Mouse (Mus musculus) heart, adult 8-10 months (tissue): ENCODE measurements around the gene Ern1. TPM values are rescaled to one million over a fixed set of nuclear protein-coding genes. Genes with fewer than 3 reads are reported as not detected.
A peak's percentile ranks its signal among the peaks of the same experiment; 100 is the strongest.
"Not testable (repeated sequence)": the region's sequence is repeated elsewhere in the genome, so short reads cannot be mapped to it uniquely, and the experiment has no call there.

Experiments used
- DNase-seq: peaks from one replicate; pipeline ENCODE4 v3.0.0; 2022; ENCODE audit warnings: low spot score
- total RNA-seq, 4 experiments: library from RNA; stranded (reverse); gene quantifications; 2 replicates each; pipeline ENCODE4 v1.2.4; 2022

Gene Ern1
- total RNA-seq, 4 experiments from 2014 or later: 10.2 to 14.0 (median 12.8) TPM

DNA sequence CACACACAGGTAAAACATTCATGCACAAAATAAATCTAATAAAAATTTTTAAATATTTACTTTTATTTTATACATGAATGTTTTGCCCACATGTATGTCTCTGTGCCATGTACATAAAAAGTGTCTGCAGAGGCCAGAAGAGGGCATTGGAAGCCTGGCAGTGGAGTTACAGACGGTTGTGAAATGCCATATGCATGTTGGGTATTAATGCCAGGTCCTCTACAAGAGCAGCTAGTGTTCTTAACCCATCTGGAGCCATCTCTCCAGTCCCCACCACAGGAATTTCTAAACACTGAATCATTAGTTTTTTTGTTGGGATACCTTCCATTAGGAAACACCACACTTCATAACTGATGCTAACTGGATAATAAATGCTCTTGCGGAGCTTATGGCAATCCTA is 50.1 kb downstream of the Ern1 start:
- no peak for DNase-seq

- DNase-seq: no peak
Measured at GRCm38 (mm10) chr11:106437039-106437438, 50.6 kb downstream of the Ern1 start.

GRCm38 (mm10) chr11:106430392-106430791 is 57.3 kb downstream of the Ern1 start:
- DNase-seq: no peak

GRCm38 (mm10) chr11:106429689-106430088 is 58.0 kb downstream of the Ern1 start:
- no peak for DNase-seq

DNA sequence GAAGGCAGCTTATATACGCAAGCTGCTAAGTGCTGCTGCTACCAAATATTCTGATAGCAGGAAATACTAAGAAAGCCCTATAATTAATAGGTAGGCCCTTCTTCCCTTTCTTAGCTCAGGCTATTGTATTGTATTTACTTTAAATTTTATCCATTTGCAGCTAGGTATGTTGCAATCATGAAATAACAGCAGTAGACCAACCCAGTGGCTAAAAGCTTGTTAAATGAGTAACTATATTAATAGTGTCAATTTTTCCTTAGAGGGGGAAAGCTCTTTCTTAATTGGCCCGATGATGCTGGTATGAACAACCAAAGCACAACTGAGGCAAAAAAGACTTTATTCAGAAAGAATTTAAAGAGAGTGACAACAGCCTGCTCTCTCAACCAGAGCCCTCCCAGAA is 59.1 kb downstream of the Ern1 start:
- no peak for DNase-seq

DNA sequence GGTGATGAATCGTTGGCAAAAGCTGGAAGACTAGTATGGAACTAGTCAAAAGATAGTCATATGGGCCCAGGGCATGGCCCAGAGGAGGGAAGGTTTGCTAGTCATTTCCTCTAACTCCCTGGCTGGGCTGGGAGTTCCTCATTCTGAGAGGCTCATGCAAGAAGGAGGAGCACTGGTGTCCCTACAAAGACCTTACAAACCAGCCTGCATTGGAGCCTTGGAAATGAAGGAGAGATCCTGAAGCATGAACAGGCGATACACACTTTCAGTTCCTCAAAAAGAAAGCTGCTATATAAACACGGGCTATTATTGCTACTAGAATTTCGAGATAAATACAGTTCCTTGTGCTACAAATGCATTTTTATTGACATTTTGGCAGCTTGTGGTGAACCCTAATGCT is 59.5 kb downstream of the Ern1 start:
- DNase-seq: peak; percentile 30

DNA sequence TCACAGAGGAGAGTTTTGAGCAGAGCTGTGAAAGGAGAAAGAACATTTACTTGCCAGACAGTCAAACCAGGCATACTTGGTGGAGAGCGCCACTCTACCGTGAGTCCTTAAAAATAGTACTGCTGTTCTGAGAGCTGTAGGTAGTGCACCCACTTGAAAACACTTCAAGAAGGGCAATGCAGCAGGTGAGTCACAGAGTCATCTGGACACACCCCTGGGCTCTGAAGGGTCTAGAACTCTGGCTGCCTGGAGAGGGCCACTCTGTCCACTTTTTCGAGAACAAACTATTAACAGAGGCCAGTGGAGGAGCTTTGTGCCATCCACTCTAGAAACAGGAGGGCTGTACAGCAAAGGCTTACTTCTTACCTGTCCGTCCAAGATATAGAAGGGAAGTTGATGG is 61.2 kb downstream of the Ern1 start:
- DNase-seq: no peak

- no peak for DNase-seq
Measured at GRCm38 (mm10) chr11:106425201-106425600, 62.5 kb downstream of the Ern1 start.

GRCm38 (mm10) chr11:106419262-106420102 is 68.2 kb downstream of the Ern1 start:
- DNase-seq: no peak

- DNase-seq: peak; percentile 81
Measured at GRCm38 (mm10) chr11:106418622-106419196, 68.9 kb downstream of the Ern1 start.

- no peak for DNase-seq
Measured at GRCm38 (mm10) chr11:106417860-106418259, 69.8 kb downstream of the Ern1 start.

DNA sequence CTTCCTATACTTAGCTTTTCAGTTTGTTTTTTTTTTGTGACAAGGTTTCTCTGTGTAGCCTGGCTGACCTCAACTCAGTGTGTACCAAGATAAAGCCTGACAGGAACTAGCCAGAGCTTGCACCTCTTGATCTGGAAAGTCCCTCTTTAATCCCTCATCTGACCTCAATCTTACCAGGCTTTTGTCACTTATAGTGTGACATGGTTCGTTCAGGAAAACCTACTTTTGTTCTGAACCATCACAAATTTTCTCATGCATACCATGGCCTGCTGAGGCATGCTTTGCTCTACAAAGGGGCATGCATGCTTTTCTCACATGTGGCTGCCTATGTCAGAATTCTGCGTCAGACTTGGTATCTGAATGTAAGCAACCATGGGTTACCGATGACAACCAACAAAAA is 71.3 kb downstream of the Ern1 start:
- DNase-seq: no peak

DNA sequence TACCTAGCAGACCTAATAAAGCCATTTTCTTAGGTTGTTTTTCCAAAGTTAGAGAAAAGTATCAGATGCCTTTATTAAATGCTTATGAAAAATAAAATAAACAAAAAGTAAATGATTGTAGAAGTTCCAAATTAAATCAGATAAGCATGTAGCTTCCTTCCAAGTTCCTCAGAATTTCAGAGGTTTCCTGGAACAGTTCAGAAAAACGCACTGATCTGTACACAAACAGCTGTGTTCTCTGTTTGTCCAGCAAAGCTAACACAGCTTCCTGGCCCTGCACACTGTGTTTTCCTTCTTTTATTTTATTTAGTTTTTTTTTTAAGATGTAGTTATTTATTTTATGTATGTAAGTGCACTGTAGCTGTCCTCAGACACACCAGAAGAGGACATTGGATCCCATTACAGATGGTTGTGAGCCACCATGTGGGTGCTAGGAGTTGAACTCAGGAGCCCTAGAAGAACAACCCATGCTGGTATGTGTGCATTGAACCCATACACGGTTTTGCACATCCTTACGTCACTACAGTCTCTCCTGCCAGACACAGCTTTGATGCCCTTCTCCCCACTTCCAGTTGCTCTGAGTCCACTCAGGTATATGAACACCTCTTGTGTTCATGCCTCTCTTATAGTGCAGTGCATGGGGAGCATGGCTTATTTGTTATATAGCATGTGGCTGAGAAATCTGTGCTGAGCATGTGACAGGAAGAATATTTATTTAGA is 74.9 kb downstream of the Ern1 start:
- no peak for DNase-seq

DNA sequence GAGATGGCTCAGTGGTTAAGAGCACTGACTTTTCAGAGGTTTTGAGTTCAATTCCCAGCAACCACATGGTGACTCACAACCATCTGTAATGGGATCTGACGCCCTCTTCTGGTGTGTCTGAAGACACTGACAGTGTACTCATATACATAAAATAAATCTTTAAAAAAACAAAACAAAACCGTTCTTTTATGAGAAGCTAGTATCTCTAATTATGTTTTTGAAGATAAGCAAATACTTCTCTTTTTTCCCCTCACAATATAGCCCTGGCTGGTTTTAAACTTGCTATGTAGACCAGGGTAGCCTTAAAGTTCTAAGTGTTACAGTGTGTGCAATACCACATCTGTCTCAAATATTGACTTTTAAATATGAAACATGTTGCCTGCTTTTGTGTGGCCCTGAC is 76.5 kb downstream of the Ern1 start:
- no peak for DNase-seq

DNA sequence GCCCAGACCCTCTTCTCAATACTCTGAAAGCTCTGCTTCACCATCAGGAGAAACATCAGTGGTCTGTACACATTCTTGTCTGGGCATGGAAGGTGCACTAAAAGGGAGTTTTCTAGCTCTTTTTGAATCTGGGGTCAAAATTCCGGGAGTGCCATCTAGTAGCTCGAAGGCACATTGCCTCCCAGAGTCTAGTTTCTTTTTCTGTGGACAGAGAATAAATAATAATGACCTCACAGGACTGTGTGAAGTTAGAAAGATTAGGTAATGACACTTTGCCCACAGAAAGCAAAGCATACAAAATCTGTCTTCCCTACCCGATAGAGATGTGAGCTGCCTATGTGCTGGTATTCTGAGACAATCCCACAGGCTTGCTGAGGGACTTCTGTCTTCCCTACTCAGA is 77.1 kb downstream of the Ern1 start:
- DNase-seq: no peak

DNA sequence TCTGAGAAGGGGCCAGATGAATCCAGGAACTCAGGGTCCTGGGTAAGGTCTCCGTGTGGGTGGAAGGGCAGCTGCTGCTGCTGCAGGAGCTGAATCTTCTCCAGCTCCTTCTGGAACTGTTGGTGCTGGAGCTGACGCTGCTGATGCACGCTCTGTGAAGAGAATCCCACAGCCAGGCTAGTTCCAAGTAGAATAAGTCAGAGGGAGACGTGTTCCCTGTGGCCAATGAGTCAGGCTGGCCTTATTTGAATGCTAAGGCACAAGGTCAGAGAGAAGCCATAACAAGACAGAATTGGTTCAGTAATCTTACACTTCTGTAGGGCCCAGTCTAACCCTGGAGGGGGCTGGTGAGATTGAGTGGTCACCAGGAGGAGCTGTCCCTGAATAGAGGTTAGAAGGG is 77.6 kb downstream of the Ern1 start:
- no peak for DNase-seq

GRCm38 (mm10) chr11:106398481-106398880 is 89.2 kb downstream of the Ern1 start:
- DNase-seq: no peak

- no peak for DNase-seq
Measured at GRCm38 (mm10) chr11:106397656-106398055, 90.0 kb downstream of the Ern1 start.

- DNase-seq: not testable (repeated sequence)
Measured at GRCm38 (mm10) chr11:106394055-106394454, 93.6 kb downstream of the Ern1 start.

GRCm38 (mm10) chr11:106393331-106393616 is 94.4 kb downstream of the Ern1 start:
- no peak for DNase-seq

DNA sequence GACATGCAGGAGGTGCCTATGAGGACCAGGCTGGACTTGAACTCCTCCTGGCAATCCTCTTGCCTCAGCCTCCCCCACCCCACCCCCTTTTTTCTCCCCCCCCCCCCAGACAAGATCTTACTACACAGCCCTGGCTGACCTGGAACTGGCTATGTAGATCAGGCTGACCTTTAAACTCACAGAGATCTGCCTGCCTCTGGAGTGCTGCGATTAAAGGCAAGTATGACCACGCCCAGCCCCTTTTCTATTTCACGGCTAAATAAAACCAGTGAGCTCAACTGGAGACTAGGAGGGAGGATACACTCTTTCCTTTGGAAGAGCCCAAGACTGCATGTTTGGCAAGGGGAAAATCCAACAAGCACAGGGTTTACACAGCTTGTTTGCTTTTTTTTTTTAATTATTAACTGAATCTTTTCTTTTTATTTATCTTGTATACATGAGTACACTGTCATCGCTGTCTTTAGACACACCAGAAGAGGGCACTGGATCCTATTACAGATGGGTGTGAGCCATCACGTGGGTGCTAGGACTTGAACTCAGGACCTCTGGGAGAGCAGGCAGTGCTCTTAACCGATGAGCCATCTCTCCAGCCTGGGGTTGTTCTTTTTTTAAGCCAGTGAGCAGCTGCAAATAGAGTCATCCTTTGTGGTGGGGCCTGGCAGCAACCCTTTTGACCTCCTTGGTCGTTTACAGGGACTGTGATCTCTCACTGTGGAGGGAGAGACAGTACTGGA is 94.9 kb downstream of the Ern1 start:
- DNase-seq: no peak

DNA sequence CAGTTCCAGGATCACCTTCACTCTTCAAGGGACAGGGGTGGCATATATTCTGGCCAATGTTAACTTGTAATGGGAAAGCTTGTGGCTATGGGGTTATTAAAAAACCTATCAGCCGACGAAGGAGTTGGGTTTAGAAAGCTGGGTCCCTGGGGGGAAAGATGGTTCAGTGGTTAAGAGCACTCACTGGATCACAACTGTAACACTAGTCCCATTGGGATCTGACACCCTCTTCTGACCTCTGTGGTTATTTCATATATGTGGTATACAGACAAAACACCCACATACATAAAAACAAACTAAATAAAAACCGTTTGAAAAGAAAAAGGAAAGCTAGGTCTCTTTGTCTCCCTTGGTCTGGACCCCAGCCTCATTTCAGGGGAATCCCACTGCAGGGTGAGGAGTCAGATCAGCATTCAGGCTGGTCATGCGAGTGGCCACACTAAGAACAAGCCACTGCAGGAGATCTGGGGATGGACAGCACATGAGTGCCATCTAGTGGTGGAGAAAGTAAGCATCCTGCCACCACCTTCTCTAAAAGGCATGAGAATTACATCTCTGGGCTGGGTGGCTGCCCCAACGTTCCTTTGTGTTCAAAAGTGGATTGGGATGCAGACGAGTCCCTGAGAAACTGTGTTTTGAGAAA is 96.0 kb downstream of the Ern1 start:
- DNase-seq: peak; percentile 81
